Mouse (Mus musculus): ENCODE measurements around the gene 1110065P20Rik. TPM values are rescaled to one million over a fixed set of nuclear protein-coding genes. Genes with fewer than 3 reads are reported as not detected.
A peak's percentile ranks its signal among the peaks of the same experiment; 100 is the strongest.

The 1110065P20Rik gene
- polyA plus RNA-seq, 1 experiment from 2014 or later, result 64.9 TPM

DNA sequence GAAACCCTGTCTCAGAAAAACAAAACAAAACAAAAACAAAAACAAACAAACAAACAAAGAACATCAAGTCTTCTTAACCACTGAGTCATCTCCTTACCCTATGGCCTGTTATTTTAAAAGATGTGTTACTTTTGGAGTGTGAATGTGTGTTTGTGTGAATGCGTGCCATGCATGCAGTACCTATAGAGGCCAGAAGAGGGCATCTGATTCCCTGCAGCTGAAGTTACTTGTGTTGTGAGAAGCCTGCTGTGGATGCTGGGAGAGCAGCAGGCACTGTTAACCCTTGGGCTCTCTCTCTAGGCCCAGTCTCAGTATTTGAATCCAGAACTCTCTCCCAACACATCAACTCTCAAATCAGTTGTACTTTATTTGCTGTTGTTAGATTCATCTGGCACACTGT lies 21.7 kb upstream of the 1110065P20Rik start:
- WGBS, result 91% methylated on average over 1 of the region's 1 CpGs
- Histone ChIP-seq H3K27me3 (0 out of 2 replicates have a peak, but pooled peaks cover 4% of the 10 kb centered on the region), H3K4me3 (replicated peaks) (no peak overlapping the region), H3K4me2 (no peak overlapping the region), H3K27ac (no peak overlapping the region), H3K9ac (no peak overlapping the region), H3K36me3 (replicated peaks) (no peaks in the 10 kb centered on the region), H3K4me1 (no peaks in the 10 kb centered on the region), H3K9me3 (peaks cover 4% of the 10 kb centered on the region; the same call in 1 of the 2 replicates)
- no peak for ATAC-seq (ENCODE audit: low FRiP score)

GRCm38 (mm10) chr4:124861283-124862188 lies 10.5 kb upstream of the 1110065P20Rik start, which contains the start of gene Maneal:
Gene Maneal, minus strand, starts transcription at chr4:124862171.
- Histone ChIP-seq H3K4me1 (peaks cover 25% of the 10 kb centered on the region), H3K27me3 (0 out of 2 replicates have a peak, but pooled peaks cover 8% of the 10 kb centered on the region), H3K4me3 (replicated peaks) (peak within 1 kb of the TSS; percentile 75), H3K9ac (peak within 1 kb of the TSS; percentile 73), H3K36me3 (replicated peaks) (peaks cover 23% of the 10 kb centered on the region), H3K27ac (peak within 1 kb of the TSS; percentile 69), H3K9me3 (no peaks in the 10 kb centered on the region), H3K4me2 (peak within 1 kb of the TSS; percentile 80)
- ATAC-seq (ENCODE audit: low FRiP score), result peak; percentile 43
- 3% methylated on average over 44 of the region's 77 CpGs for WGBS

DNA sequence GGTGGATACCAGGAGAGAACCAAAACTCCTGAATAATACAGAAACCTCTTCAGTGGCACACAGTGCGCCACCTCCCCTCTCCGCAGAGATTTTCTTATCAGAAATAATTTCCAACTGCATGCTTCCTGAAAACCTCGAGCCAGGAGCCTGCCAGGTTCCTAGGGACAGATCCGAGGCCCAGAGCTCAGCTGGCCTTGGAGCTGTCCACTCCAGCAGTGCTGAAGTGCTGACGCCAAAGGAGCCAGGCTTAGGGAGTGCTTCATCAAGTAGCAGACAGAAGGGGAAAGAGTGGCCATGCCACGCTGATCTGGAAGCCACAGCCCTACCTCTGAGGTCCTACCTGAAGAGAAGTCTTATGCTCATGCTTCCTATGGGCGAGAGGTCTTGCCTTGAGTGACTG lies 9.4 kb upstream of the 1110065P20Rik start:
- WGBS, result 17% methylated on average over 7 of the region's 7 CpGs
- no peak overlapping the region for H3K9ac ChIP-seq

DNA sequence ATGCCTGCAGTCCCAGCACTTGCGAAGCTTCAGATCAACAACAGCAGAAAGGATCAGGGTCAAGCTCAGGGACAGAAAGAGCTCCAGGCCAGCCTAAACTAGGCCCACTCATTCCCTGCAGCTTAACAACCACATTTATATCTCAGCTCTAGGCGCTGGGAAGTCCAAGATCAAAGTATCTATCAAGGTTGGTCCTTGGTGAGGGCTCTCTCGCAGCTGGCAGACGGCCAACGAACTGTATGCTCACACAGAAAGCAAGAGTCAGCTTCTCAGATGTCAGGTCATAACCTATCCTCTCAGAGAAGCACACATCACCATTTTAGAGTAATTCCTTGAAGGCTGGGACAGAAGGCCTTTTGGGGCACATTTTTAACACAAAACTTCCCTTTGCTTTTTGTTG lies 7.4 kb upstream of the 1110065P20Rik start:
- Histone ChIP-seq H3K4me3 (replicated peaks) (no peak overlapping the region), H3K27me3 (0 out of 2 replicates have a peak, but pooled peaks cover 8% of the 10 kb centered on the region), H3K9me3 (no peaks in the 10 kb centered on the region), H3K9ac (no peak overlapping the region), H3K4me1 (peaks cover 26% of the 10 kb centered on the region), H3K27ac (no peak overlapping the region), H3K4me2 (no peak overlapping the region), H3K36me3 (replicated peaks) (peaks cover 49% of the 10 kb centered on the region)
- 90% methylated on average over 5 of the region's 5 CpGs for WGBS
- ATAC-seq (ENCODE audit: low FRiP score), result no peak

More for the DNA sequence above, 9.4 kb upstream of the 1110065P20Rik start:
- no peaks in the 10 kb centered on the region for H3K9me3 ChIP-seq
- peaks cover 25% of the 10 kb centered on the region for H3K4me1 ChIP-seq
- H3K4me2 ChIP-seq, result peak overlapping the region; percentile 80
- H3K4me3 ChIP-seq (replicated peaks), result peak overlapping the region; percentile 75; the same call in 1 of the 2 replicates
- peaks cover 34% of the 10 kb centered on the region for H3K36me3 ChIP-seq (replicated peaks)
- H3K27me3 ChIP-seq, result 0 out of 2 replicates have a peak, but pooled peaks cover 8% of the 10 kb centered on the region
- no peak overlapping the region for H3K27ac ChIP-seq
- ATAC-seq (ENCODE audit: low FRiP score), result no peak

GRCm38 (mm10) chr4:124856294-124856693 lies 5.3 kb upstream of the 1110065P20Rik start:
- Histone ChIP-seq H3K9me3 (no peaks in the 10 kb centered on the region), H3K27me3 (0 out of 2 replicates have a peak, but pooled peaks cover 8% of the 10 kb centered on the region), H3K4me1 (peaks cover 35% of the 10 kb centered on the region), H3K4me3 (replicated peaks) (no peak overlapping the region), H3K9ac (no peak overlapping the region), H3K4me2 (no peak overlapping the region), H3K36me3 (replicated peaks) (peaks cover 55% of the 10 kb centered on the region), H3K27ac (no peak overlapping the region)
- 97% methylated on average over 8 of the region's 8 CpGs for WGBS
- ATAC-seq (ENCODE audit: low FRiP score), result no peak

DNA sequence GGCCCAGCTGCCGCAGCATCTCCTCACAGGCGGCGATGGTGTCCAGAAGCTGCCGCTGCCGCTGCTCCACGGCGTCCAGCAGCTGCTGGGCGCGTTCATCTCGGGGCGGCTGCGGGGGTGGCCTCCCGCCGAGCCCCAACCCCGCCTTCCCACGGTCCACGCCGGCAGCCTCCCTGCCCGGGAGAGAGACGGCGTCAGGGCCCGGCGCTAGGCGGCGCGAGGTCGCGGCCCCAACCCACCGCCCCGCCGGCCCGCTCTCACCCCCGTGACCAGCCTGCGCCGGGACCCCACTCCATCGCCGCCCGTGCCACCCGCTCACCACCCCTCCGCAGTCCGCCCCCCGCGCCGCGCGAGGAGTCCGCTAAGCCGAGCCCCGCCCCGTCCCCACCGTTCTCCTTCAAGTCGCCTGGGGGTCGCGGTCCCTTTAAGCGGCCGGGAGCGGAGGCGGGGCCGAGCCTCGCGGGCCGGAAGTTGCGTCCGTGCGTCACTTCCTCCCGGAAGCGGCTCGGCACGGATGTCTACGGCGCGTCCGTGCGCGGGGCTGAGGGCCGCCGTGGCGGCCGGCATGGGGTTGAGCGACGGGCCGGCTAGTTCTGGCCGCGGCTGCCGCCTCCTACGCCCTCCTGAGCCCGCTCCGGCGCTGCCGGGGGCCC lies 609 bp downstream of the 1110065P20Rik start, which contains the start of gene Yrdc:
Yrdc (plus strand) TSS at position 419 of the 653 bp plus-strand sequence.
- Histone ChIP-seq H3K4me2 (peak within 1 kb of the TSS; percentile 93), H3K9ac (peak within 1 kb of the TSS; percentile 94), H3K9me3 (no peaks in the 10 kb centered on the region), H3K27ac (peak within 1 kb of the TSS; percentile 95), H3K36me3 (replicated peaks) (peaks cover 20% of the 10 kb centered on the region), H3K4me1 (peaks cover 38% of the 10 kb centered on the region), H3K4me3 (replicated peaks) (peak within 1 kb of the TSS; percentile 100), H3K27me3 (no peaks in the 10 kb centered on the region)
- peak; percentile 93 for ATAC-seq (ENCODE audit: low FRiP score)
- WGBS, result under 1% methylated on average over 73 of the region's 90 CpGs

DNA sequence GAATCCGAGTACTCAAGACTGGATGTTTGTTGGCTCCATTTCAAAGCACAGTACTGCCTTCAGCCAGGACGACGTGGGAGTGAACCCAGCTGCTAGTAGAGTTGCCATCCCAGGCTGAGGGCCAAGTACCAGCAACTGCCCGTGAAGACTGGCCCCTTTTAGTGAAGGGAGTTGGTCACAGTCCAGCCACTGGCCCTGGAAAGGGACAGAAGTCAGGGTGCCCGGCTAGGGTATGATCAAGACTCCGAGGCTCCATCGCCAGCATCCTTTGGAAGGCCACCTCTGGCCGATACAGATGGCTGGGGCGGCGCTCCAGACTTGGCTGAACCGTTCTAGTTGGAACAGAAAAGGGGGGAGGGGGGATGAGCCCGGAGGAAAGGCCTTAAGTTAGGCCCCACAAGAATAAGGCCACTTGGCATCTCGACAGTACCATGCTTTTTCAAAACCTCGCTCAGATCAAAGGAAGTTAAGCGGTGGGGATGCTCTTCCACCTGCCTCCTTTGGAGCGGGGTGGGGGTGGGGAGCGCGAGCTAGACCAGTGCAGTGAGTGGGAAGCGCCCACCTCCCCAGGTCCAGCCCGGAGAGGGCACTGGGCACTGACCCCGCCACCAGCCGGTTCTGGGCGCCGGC lies 1.2 kb downstream of the 1110065P20Rik start:
- Histone ChIP-seq H3K9ac (peak overlapping the region; percentile 94), H3K9me3 (no peaks in the 10 kb centered on the region), H3K4me2 (peak overlapping the region; percentile 93), H3K27ac (peak overlapping the region; percentile 95), H3K36me3 (replicated peaks) (peaks cover 22% of the 10 kb centered on the region), H3K27me3 (no peaks in the 10 kb centered on the region), H3K4me1 (peaks cover 38% of the 10 kb centered on the region), H3K4me3 (replicated peaks) (peak overlapping the region; percentile 100)
- WGBS, result 2% methylated on average over 24 of the region's 24 CpGs
- peak; percentile 15; the same call in 1 of the 2 replicates for ATAC-seq (ENCODE audit: low FRiP score)

DNA sequence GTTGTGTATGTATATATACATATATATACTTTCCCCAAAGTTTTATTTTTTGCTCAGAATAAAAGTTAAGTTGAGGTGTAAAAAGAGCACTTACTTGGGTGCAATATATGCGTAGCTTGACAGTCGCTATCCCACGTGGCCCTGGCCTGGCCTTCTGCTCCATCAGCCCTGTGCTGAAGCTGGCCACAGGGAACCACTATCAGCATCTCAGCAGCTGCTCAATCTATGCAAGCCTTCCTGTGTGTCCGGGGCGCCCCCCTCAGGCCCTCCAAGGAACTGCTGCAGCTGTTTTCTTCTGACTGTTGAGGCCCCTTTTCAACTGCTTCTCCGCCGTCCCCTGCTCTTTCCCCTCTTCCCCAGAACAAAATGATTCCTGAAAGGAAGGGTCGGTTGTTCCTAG lies 3.4 kb downstream of the 1110065P20Rik start:
- peaks cover 31% of the 10 kb centered on the region for H3K4me1 ChIP-seq
- H3K27ac ChIP-seq, result 0 out of 2 replicates have a peak overlapping the region, but pooled peaks have one; percentile 6
- H3K27me3 ChIP-seq, result no peaks in the 10 kb centered on the region
- H3K9me3 ChIP-seq, result no peaks in the 10 kb centered on the region
- no peak overlapping the region for H3K4me3 ChIP-seq (replicated peaks)
- no peak overlapping the region for H3K9ac ChIP-seq
- ATAC-seq (ENCODE audit: low FRiP score), result no peak
- WGBS, result 3% methylated on average over 8 of the region's 8 CpGs
- H3K36me3 ChIP-seq (replicated peaks), result peaks cover 22% of the 10 kb centered on the region
- H3K4me2 ChIP-seq, result no peak overlapping the region

- 55% methylated on average over 11 of the region's 11 CpGs for WGBS
- H3K36me3 ChIP-seq (replicated peaks), result peaks cover 58% of the 10 kb centered on the region
- H3K9ac ChIP-seq, result no peak overlapping the region
Observed at GRCm38 (mm10) chr4:124843493-124843892, 7.5 kb downstream of the 1110065P20Rik start.

GRCm38 (mm10) chr4:124840998-124841397 lies 10.0 kb downstream of the 1110065P20Rik start:
- WGBS, result 100% methylated on average over 1 of the region's 1 CpGs
- Histone ChIP-seq H3K4me3 (replicated peaks) (no peak overlapping the region), H3K4me2 (no peak overlapping the region), H3K36me3 (replicated peaks) (peaks cover 74% of the 10 kb centered on the region), H3K27me3 (no peaks in the 10 kb centered on the region), H3K27ac (no peak overlapping the region), H3K4me1 (no peaks in the 10 kb centered on the region), H3K9me3 (no peaks in the 10 kb centered on the region), H3K9ac (no peak overlapping the region)
- no peak for ATAC-seq (ENCODE audit: low FRiP score)

More at GRCm38 (mm10) chr4:124843493-124843892, 7.5 kb downstream of the 1110065P20Rik start:
- H3K9me3 ChIP-seq, result no peaks in the 10 kb centered on the region
- peaks cover 10% of the 10 kb centered on the region; the same call in 1 of the 2 replicates for H3K4me1 ChIP-seq
- no peak overlapping the region for H3K4me3 ChIP-seq (replicated peaks)
- ATAC-seq (ENCODE audit: low FRiP score), result 0 out of 2 replicates have a peak, but pooled peaks have one; percentile 49
- H3K27me3 ChIP-seq, result no peaks in the 10 kb centered on the region
- H3K4me2 ChIP-seq, result no peak overlapping the region
- H3K27ac ChIP-seq, result no peak overlapping the region

DNA sequence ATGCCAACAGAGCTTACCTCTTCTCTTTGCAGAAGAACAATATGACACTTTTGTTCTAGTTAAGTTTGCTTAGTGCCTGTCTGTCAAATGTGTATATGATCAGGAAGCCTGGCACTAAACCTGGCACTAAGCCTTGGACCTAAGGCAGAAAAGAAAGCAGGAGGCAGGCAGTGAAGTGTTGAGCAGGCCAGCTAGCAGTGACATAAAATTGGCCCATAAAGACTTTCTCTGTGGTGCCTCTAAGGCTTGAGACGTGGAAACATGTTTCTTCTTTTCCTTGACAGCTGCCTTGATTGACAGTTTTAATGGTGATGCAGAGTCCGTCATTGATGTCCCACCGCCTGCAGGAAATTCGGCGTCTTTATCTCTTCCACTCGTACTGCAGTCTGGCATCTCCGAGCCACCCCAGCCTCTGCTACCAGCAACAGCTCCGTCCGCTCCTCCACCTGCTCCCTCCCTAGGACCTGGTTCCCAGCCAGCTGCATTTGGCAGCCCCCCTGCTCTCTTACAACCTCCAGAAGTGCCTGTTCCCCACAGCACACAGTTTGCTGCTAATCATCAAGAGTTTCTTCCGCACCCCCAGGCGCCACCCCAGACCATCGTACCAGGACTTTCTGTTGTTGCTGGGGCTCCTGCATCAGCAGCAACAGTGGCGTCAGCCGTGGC lies 12.8 kb downstream of the 1110065P20Rik start:
- Histone ChIP-seq H3K4me2 (no peak overlapping the region), H3K4me1 (no peaks in the 10 kb centered on the region), H3K9ac (no peak overlapping the region), H3K27ac (no peak overlapping the region), H3K36me3 (replicated peaks) (peaks cover 69% of the 10 kb centered on the region), H3K4me3 (replicated peaks) (no peak overlapping the region), H3K9me3 (no peaks in the 10 kb centered on the region), H3K27me3 (no peaks in the 10 kb centered on the region)
- no peak for ATAC-seq (ENCODE audit: low FRiP score)
- 90% methylated on average over 14 of the region's 14 CpGs for WGBS
